Mouse (Mus musculus) liver, adult 2 months (tissue): Measurements from ENCODE around the gene Usp39.

Experiments
- CTCF ChIP-seq: fragments of 200-500 bp; IDR thresholded peaks from 2 replicates; pipeline ENCODE4 v1.5.1; 2011; ENCODE audit warnings: low read depth, low read length, control low read depth
- POLR2A ChIP-seq: fragments of 200-500 bp; IDR thresholded peaks from 2 replicates; pipeline ENCODE4 v1.6.1; 2011; ENCODE audit warnings: low read length, control low read depth; ENCODE audit not compliant: insufficient read depth; ENCODE audit errors: extremely low read depth

DNA sequence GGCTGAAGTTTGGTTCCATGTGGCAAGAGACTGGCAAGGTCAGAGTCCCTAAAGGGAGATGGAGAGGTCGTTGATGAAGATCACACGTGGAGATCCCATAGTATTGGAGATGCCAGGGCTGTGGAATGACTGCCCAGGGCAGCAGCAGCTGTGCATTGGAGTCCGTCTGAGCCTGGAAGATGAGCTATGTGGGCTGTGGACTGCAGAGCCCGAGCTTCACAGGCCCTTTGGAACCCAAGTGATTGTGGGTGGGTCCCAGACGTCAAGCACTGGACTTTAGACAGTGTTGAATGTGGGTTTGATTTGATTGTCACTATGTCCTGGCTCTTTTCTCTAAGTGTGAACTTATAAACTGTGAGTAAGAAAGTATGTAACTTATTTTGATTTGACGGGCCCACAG is 20.0 kb upstream of the Usp39 start:
- TF ChIP-seq POLR2A (no peak), CTCF (no peak)
